Comparison of ENCODE assay signal across 13 mouse cellular contexts in genomic region chr2:132265196-132265595, GRCm38 (mm10). TPM values are rescaled to one million over a fixed set of nuclear protein-coding genes. Genes with fewer than 3 reads are reported as not detected.
A peak's percentile ranks its signal among the peaks of the same experiment; 100 is the strongest.
DNase-seq lines count a peak whose midpoint lies in the region; ATAC-seq and TF ChIP-seq lines count a peak whose summit lies in the region.
"Had no signal": no experiment of that assay in that cellular context is flagged by ENCODE, and none has a peak within 500 bp of the region (broad histone marks: within the 10 kb centered on the region; RNA-seq: fewer than 3 reads in every experiment).

No protein-coding gene starts in this region.

- intact Hi-C loops in gastrocnemius, adult 2 months (cut with DNase I) = no loop called here
- intact Hi-C loops in gastrocnemius, postnatal 14 days (cut with DNase I; ENCODE audit: low total_unique reads) = no loop called here

- no peak overlapping the region; the same call in 1 of the 2 replicates for H3K4me3 ChIP-seq in gastrocnemius, adult 2 months
- H3K4me3 ChIP-seq in midbrain, embryonic 10.5 days = peak overlapping the region; percentile 92; the same call in 1 of the 2 replicates
- no peak overlapping the region for H3K4me3 ChIP-seq in midbrain, embryonic 11.5 days (ENCODE audit: low read depth, low read length)
- H3K4me3 ChIP-seq in liver, embryonic 12.5 days = no peak overlapping the region
- peak overlapping the region; percentile 96; the same call in 1 of the 2 replicates for H3K4me3 ChIP-seq in neural tube, embryonic 15.5 days (replicated peaks)

- peak overlapping the region; percentile 93 for H3K27ac ChIP-seq in gastrocnemius, adult 2 months
- no peak overlapping the region for H3K27ac ChIP-seq in midbrain, embryonic 10.5 days (replicated peaks)
- H3K27ac ChIP-seq in midbrain, embryonic 11.5 days (ENCODE audit: low read depth, low read length) = no peak overlapping the region
- H3K27ac ChIP-seq in liver, embryonic 12.5 days = no peak overlapping the region
- H3K27ac ChIP-seq in neural tube, embryonic 15.5 days (replicated peaks) = no peak overlapping the region

- TF ChIP-seq CTCF in gastrocnemius, adult 2 months (IDR thresholded peaks at IDR 0.05) = no peak

- 90% methylated on average over 9 of the region's 9 CpGs for WGBS in midbrain, embryonic 10.5 days
- WGBS in midbrain, embryonic 11.5 days = 90% methylated on average over 9 of the region's 9 CpGs
- WGBS in liver, embryonic 12.5 days (ENCODE audit: insufficient replicate concordance) = 69% methylated on average over 9 of the region's 9 CpGs
- 89% methylated on average over 9 of the region's 9 CpGs for WGBS in neural tube, embryonic 15.5 days

- H3K9me3 ChIP-seq in midbrain, embryonic 10.5 days (replicated peaks) = no peaks in the 10 kb centered on the region
- no peaks in the 10 kb centered on the region for H3K9me3 ChIP-seq in midbrain, embryonic 11.5 days (ENCODE audit: control insufficient read depth, low read length)
- H3K9me3 ChIP-seq in liver, embryonic 12.5 days (replicated peaks) = no peaks in the 10 kb centered on the region
- no peaks in the 10 kb centered on the region for H3K9me3 ChIP-seq in neural tube, embryonic 15.5 days (replicated peaks)
- H3K9me3 ChIP-seq: heart, embryonic 13.5 days had no signal

- H3K36me3 ChIP-seq in midbrain, embryonic 10.5 days = no peaks in the 10 kb centered on the region
- no peaks in the 10 kb centered on the region for H3K36me3 ChIP-seq in midbrain, embryonic 11.5 days (ENCODE audit: control insufficient read depth, insufficient read depth, low read length)
- H3K36me3 ChIP-seq in liver, embryonic 12.5 days = no peaks in the 10 kb centered on the region
- no peaks in the 10 kb centered on the region for H3K36me3 ChIP-seq in neural tube, embryonic 15.5 days
- H3K36me3 ChIP-seq: heart, embryonic 13.5 days had no signal

- no peak overlapping the region for H3K4me2 ChIP-seq in midbrain, embryonic 11.5 days
- peak overlapping the region; percentile 95; the same call in 1 of the 2 replicates for H3K4me2 ChIP-seq in liver, embryonic 12.5 days
- H3K4me2 ChIP-seq in neural tube, embryonic 15.5 days = peak overlapping the region; percentile 62

- no peak for DNase-seq in gastrocnemius, adult 2 months
- DNase-seq in gastrocnemius, postnatal 14 days = no peak
- DNase-seq in midbrain, embryonic 10.5 days (ENCODE audit: low spot score) = no peak
- DNase-seq in midbrain, embryonic 11.5 days (ENCODE audit: low spot score, missing footprints) = no peak
- no peak for DNase-seq in cerebellum, adult 9-10 months
- DNase-seq: cerebellum, adult 18-20 months; kidney, postnatal 14 days; left cerebral cortex, postnatal 4 days; thymus, adult 18-20 months had no signal

- H3K4me1 ChIP-seq in midbrain, embryonic 10.5 days = peaks cover 22% of the 10 kb centered on the region
- peaks cover 7% of the 10 kb centered on the region; the same call in 1 of the 2 replicates for H3K4me1 ChIP-seq in midbrain, embryonic 11.5 days (ENCODE audit: control insufficient read depth, insufficient read depth, low read length)
- H3K4me1 ChIP-seq in liver, embryonic 12.5 days = peaks cover 39% of the 10 kb centered on the region
- peaks cover 20% of the 10 kb centered on the region for H3K4me1 ChIP-seq in neural tube, embryonic 15.5 days

- no peaks in the 10 kb centered on the region for H3K27me3 ChIP-seq in midbrain, embryonic 10.5 days (ENCODE audit: low read depth, poor library complexity, severe bottlenecking)
- no peaks in the 10 kb centered on the region for H3K27me3 ChIP-seq in midbrain, embryonic 11.5 days (ENCODE audit: control insufficient read depth, insufficient read depth, low read length)
- no peaks in the 10 kb centered on the region for H3K27me3 ChIP-seq in liver, embryonic 12.5 days (replicated peaks)
- H3K27me3 ChIP-seq in neural tube, embryonic 15.5 days (replicated peaks) = no peaks in the 10 kb centered on the region
- H3K27me3 ChIP-seq: heart, embryonic 13.5 days had no signal

- no peak overlapping the region for H3K9ac ChIP-seq in midbrain, embryonic 11.5 days (ENCODE audit: low read length)
- no peak overlapping the region for H3K9ac ChIP-seq in liver, embryonic 12.5 days
- no peak overlapping the region for H3K9ac ChIP-seq in neural tube, embryonic 15.5 days (replicated peaks)

- ATAC-seq in midbrain, embryonic 11.5 days (ENCODE audit: low FRiP score) = no peak
- no peak for ATAC-seq in liver, embryonic 12.5 days
- ATAC-seq in neural tube, embryonic 15.5 days (ENCODE audit: low FRiP score) = no peak
- ATAC-seq in cerebellum, adult (ENCODE audit: insufficient number of reproducible peaks, low FRiP score, low TSS enrichment) = no peak

RNA-seq across cellular contexts. Expression of gene Cds2, which starts 2.2 kb away (rescaled TPM):
- total RNA-seq in gastrocnemius, adult 2 months (2021) = 10 to 100 TPM; 13.0 to 17.7 TPM
- total RNA-seq in gastrocnemius, postnatal 14 days (2021) = 10 to 100 TPM; 22.2 to 22.4 TPM
- polyA plus RNA-seq in midbrain, embryonic 10.5 days (2016; fragmentation: Nextera tagmentation; extraction: Ambion mirVana) = 21.4 and 22.7 TPM in 2 replicates
- 25.6 and 30.7 TPM in 2 replicates for polyA plus RNA-seq in midbrain, embryonic 11.5 days (2014; fragmentation: Nextera tagmentation; extraction: Ambion mirVana)
- 13.7 and 15.4 TPM in 2 replicates for polyA plus RNA-seq in liver, embryonic 12.5 days (2016; fragmentation: Nextera tagmentation; extraction: Ambion mirVana)
- polyA plus RNA-seq in neural tube, embryonic 15.5 days (2015; fragmentation: Nextera tagmentation; extraction: Ambion mirVana) = 49.4 and 57.8 TPM in 2 replicates

RNA-seq across cellular contexts. Expression of gene Pcna, which starts 12.1 kb away (rescaled TPM):
- total RNA-seq in gastrocnemius, adult 2 months (2021) = 10 to 100 TPM; 19.0 to 22.9 TPM
- 10 to 100 TPM; 24.7 to 29.9 TPM for total RNA-seq in gastrocnemius, postnatal 14 days (2021)
- 383 and 428 TPM in 2 replicates for polyA plus RNA-seq in midbrain, embryonic 10.5 days (2016; fragmentation: Nextera tagmentation; extraction: Ambion mirVana)
- polyA plus RNA-seq in midbrain, embryonic 11.5 days (2014; fragmentation: Nextera tagmentation; extraction: Ambion mirVana) = 405 and 408 TPM in 2 replicates
- 353 and 360 TPM in 2 replicates for polyA plus RNA-seq in liver, embryonic 12.5 days (2016; fragmentation: Nextera tagmentation; extraction: Ambion mirVana)
- 98.3 and 150 TPM in 2 replicates for polyA plus RNA-seq in neural tube, embryonic 15.5 days (2015; fragmentation: Nextera tagmentation; extraction: Ambion mirVana)

RNA-seq across cellular contexts. Expression of gene Tmem230, which starts 17.6 kb away (rescaled TPM):
- 10 to 100 TPM; 23.2 to 28.1 TPM for total RNA-seq in gastrocnemius, adult 2 months (2021)
- total RNA-seq in gastrocnemius, postnatal 14 days (2021) = 10 to 100 TPM; 20.4 to 22.1 TPM
- 40.3 and 47.6 TPM in 2 replicates for polyA plus RNA-seq in midbrain, embryonic 10.5 days (2016; fragmentation: Nextera tagmentation; extraction: Ambion mirVana)
- polyA plus RNA-seq in midbrain, embryonic 11.5 days (2014; fragmentation: Nextera tagmentation; extraction: Ambion mirVana) = 54.2 and 57.1 TPM in 2 replicates
- polyA plus RNA-seq in liver, embryonic 12.5 days (2016; fragmentation: Nextera tagmentation; extraction: Ambion mirVana) = 24.4 and 25.7 TPM in 2 replicates
- 40.8 and 42.8 TPM in 2 replicates for polyA plus RNA-seq in neural tube, embryonic 15.5 days (2015; fragmentation: Nextera tagmentation; extraction: Ambion mirVana)

Comparison
In these comparisons a context has a peak if more than half of its experiments do, and no peak if none do; other contexts are left out.
1. H3K4me3 ChIP-seq: peak in midbrain, embryonic 10.5 days (single experiment) and neural tube, embryonic 15.5 days (single experiment); none in gastrocnemius, adult 2 months (single experiment), midbrain, embryonic 11.5 days (single experiment) and liver, embryonic 12.5 days (single experiment).